Mouse (Mus musculus) hindbrain, embryonic 10.5 days (tissue): ENCODE measurements around the gene St7. TPM values are rescaled to one million over a fixed set of nuclear protein-coding genes. Genes with fewer than 3 reads are reported as not detected.
A peak's percentile ranks its signal among the peaks of the same experiment; 100 is the strongest.

Experiments used
- DNase-seq: peaks from one replicate; pipeline ENCODE4 v3.0.0-alpha.2; 2017; ENCODE audit warnings: low spot score
- H3K27ac ChIP-seq: fragments of 300-500 bp; sonication (generic); 2 replicates; pipeline ENCODE4 v1.5.1; 2016; ENCODE audit warnings: mild to moderate bottlenecking, moderate library complexity
- H3K27me3 ChIP-seq: fragments of 300-500 bp; sonication (generic); 2 replicates; pipeline ENCODE4 v1.6.1; 2016; ENCODE audit warnings: mild to moderate bottlenecking; ENCODE audit not compliant: poor library complexity, insufficient read depth, severe bottlenecking
- H3K36me3 ChIP-seq: fragments of 300-500 bp; sonication (generic); 2 replicates; pipeline ENCODE4 v1.6.1; 2016; ENCODE audit warnings: mild to moderate bottlenecking, moderate library complexity
- H3K4me1 ChIP-seq: fragments of 300-500 bp; sonication (generic); replicated peaks from 2 replicates; pipeline ENCODE4 v1.6.1; 2016; ENCODE audit warnings: mild to moderate bottlenecking
- H3K4me3 ChIP-seq: fragments of 300-500 bp; sonication (generic); 2 replicates; pipeline ENCODE4 v1.5.1; 2016; ENCODE audit warnings: mild to moderate bottlenecking, moderate library complexity
- H3K9me3 ChIP-seq: fragments of 300-500 bp; sonication (generic); 2 replicates; pipeline ENCODE4 v1.6.1; 2016; ENCODE audit warnings: mild to moderate bottlenecking, moderate library complexity
- WGBS: fragments of 180-500 bp; shearing (Covaris S2); methylation state at CpG from one replicate; pipeline ENCODE4 v1.1.7; 2016; 5-methylcytosine and 5-hydroxymethylcytosine counted together
- polyA plus RNA-seq: library from polyadenylated mRNA; unstranded; fragments of >200 nt; fragmentation: Nextera tagmentation; extraction: Ambion mirVana; gene quantifications from 2 replicates; pipeline ENCODE4 v1.2.1, GENCODE M21; 2016

The St7 gene
- polyA plus RNA-seq, 1 experiment from 2014 or later: 34.8 TPM

DNA sequence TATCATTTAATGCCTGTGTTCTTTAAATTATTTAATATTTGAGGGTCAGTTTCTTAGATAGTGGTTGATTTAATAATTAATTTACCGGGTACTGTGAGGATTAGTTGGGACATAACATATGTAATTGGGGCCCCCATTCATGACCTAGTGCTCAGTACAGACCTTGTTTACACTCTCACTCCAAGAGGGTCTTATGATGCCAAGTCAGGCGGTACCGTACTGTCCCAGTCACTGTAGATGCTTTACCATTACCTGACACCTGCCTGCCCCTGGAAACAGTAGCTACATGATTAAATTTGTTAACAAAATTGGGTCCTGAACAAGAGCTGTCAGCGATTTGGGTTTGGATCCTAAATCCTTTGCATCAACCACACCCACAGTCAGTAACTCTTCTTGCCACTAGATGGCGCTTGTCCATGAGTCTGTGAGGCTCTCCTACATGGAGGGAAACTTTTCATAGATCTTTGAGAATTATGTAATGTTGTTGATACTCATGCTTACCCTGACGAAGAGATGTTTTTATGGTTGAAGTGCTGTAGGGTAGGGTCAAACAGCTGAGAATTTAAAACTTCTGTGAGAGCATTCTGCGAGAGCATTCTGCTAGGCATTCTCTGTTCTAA, 33.2 kb downstream of the St7 start:
- no peak overlapping the region for H3K4me3 ChIP-seq
- H3K4me1 ChIP-seq: no peaks in the 10 kb centered on the region; the same call in 1 of the 2 replicates
- peak; percentile 38 for DNase-seq
- H3K9me3 ChIP-seq: no peaks in the 10 kb centered on the region
- 45% methylated on average over 7 of the region's 7 CpGs for WGBS
- H3K27me3 ChIP-seq: no peaks in the 10 kb centered on the region
- H3K36me3 ChIP-seq: no peaks in the 10 kb centered on the region
- no peak overlapping the region for H3K27ac ChIP-seq

- DNase-seq: no peak
- no peak overlapping the region for H3K4me3 ChIP-seq
- no peaks in the 10 kb centered on the region for H3K9me3 ChIP-seq
- WGBS: 92% methylated on average over 3 of the region's 3 CpGs
- no peaks in the 10 kb centered on the region for H3K27me3 ChIP-seq
- H3K27ac ChIP-seq: no peak overlapping the region
- H3K36me3 ChIP-seq: no peaks in the 10 kb centered on the region
- no peaks in the 10 kb centered on the region for H3K4me1 ChIP-seq
Measured at GRCm38 (mm10) chr6:17727241-17727640, 34.5 kb downstream of the St7 start.

DNA sequence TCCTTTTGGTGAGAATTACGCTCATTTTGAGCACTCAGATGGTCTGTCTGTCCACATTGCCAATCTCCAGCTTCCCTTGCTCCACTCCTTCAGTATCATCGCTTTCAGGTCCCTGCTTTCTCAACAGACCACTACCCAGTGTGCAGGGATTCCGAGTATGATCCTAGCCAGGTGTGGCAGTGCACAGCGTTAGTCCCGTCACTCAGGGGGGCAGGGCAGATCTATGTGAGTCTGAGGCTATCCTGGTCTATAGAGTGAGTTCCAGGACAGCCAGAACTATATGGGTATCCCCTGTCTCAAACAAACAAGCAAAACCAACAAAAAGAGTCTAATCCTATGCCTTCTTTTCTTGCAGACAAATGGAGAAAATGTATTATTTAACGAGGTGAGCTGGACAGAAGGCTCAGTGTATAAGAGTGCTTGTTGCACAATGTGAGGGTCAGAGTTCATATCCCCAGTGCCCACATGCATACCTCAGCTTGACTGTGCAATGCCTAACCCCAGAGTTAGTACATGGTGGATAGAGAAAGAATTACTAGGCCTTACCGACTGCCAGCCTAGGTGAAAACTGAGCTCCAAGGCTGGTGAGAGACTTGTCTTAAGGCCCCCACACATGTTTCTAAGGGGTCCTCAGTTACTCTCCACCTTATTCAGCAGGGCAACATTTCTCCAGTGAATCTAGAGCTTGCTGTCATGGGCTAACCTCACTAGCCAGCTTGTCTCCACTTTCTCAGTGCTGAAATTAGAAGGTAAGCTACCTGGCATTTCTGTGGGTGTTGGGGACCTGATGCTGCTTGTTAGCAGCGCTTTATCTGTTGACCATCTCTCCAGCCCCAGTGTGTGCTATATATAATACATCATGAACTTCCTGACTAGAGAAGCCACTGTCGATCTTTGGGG, 35.4 kb downstream of the St7 start:
- no peak for DNase-seq
- Histone ChIP-seq H3K27ac (no peak overlapping the region), H3K9me3 (no peaks in the 10 kb centered on the region), H3K4me3 (no peak overlapping the region), H3K4me1 (no peaks in the 10 kb centered on the region), H3K36me3 (no peaks in the 10 kb centered on the region), H3K27me3 (no peaks in the 10 kb centered on the region)
- WGBS: 82% methylated on average over 9 of the region's 9 CpGs

DNA sequence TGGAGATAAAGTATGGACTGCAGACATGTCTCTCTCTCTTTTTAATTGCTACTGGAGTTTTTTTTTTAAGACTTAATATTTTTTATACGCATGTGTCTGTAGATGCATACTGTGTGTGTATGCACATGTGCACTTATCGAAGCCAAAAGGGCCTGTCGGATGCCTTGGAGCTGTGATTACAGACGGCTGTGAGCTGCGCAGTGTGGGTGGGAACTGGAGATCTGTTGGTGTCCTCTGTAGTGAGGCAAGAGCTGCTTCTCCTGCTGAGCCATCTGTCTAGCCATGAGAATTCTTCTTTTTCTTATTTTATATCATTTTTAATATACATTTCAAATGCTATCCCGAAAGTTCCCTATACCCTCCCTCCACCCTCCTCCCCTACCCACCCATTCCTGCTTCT, 37.4 kb downstream of the St7 start:
- no peaks in the 10 kb centered on the region for H3K27me3 ChIP-seq

DNA sequence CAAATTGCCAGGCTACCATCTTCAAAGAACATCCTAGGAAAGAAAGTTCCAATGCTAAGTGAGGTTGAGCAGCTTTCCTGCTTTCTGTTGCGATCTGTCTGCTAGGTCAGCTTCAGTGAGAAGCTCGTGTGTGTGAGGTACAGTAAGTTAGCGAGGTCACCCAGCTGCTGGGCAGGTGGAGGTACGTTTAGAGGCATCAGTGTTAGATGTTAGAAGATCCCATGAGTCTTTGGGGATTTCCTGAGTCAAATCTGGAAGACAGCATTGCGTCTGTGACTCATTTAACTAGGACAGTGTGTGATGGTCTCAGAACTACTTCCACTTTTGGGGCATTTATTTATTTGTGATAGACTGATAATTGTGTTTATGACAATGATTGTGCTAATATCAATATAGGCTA, 39.0 kb downstream of the St7 start:
- no peaks in the 10 kb centered on the region for H3K27me3 ChIP-seq
- no peaks in the 10 kb centered on the region for H3K9me3 ChIP-seq
- no peak overlapping the region for H3K27ac ChIP-seq
- H3K4me3 ChIP-seq: no peak overlapping the region
- WGBS: 79% methylated on average over 5 of the region's 5 CpGs
- no peaks in the 10 kb centered on the region for H3K4me1 ChIP-seq
- H3K36me3 ChIP-seq: no peaks in the 10 kb centered on the region
- DNase-seq: no peak

More for the DNA sequence above, 37.4 kb downstream of the St7 start:
- WGBS: 91% methylated on average over 6 of the region's 6 CpGs
- Histone ChIP-seq H3K4me1 (no peaks in the 10 kb centered on the region), H3K27ac (no peak overlapping the region), H3K4me3 (no peak overlapping the region), H3K36me3 (no peaks in the 10 kb centered on the region), H3K9me3 (no peaks in the 10 kb centered on the region)
- no peak for DNase-seq

GRCm38 (mm10) chr6:17733951-17734411, 41.2 kb downstream of the St7 start:
- no peak for DNase-seq
- Histone ChIP-seq H3K9me3 (no peaks in the 10 kb centered on the region), H3K27ac (no peak overlapping the region), H3K27me3 (no peaks in the 10 kb centered on the region), H3K4me3 (no peak overlapping the region), H3K4me1 (no peaks in the 10 kb centered on the region), H3K36me3 (no peaks in the 10 kb centered on the region)
- 88% methylated on average over 8 of the region's 8 CpGs for WGBS

DNA sequence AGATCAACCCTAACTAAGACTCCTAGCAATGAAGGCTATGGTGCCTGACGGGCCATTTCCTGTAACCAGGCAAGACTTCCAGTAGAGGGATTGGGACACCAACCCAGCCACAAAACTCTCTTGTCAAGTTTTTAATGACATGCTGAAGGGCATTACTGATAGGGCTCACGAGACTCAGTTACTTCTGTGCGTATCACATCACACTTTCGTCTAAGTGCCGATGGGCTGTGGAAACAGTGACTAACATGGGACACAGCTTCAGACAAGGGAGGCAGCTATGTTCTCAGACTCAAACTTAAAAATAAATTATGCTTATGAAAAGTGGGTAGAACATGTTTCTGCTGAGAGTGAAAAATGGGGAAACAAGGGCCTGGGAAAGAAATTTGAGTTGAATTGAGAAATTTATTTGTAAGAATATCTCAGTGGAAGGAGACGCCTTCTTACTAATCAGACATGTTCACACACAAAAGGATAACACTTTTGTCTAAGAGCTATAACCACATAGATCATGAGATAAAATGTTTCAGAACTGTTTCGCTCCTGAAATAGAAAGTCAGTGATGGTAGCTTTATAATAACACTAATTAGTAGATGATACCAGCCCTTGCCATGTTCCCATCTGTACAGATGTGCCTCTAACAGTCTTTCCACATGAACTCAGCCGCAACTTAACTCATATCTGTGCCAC, 44.7 kb downstream of the St7 start:
- H3K9me3 ChIP-seq: no peaks in the 10 kb centered on the region
- no peak overlapping the region for H3K4me3 ChIP-seq
- DNase-seq: no peak
- H3K27me3 ChIP-seq: no peaks in the 10 kb centered on the region
- H3K27ac ChIP-seq: no peak overlapping the region
- H3K36me3 ChIP-seq: no peaks in the 10 kb centered on the region
- WGBS: 95% methylated on average over 8 of the region's 8 CpGs
- no peaks in the 10 kb centered on the region for H3K4me1 ChIP-seq

DNA sequence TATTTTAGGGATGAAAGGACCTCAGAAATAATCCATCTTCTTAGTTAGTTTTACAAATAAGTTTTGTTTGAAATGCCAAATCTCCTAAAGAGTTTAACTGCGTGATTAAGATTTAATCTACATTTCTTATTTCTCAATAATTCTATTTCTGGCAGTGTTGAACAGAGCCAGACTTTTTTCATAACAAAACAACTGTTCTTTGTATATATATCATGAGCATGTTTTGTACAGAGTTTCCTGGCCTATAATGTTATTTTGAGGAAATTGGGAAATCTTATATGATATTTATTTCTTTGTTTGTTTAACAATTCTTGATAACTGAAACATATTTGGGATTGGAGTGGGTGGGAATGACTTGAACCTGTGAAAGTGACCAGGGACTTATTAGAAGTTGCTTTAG, 47.4 kb downstream of the St7 start:
- no peak overlapping the region for H3K27ac ChIP-seq
- H3K4me1 ChIP-seq: no peaks in the 10 kb centered on the region
- H3K9me3 ChIP-seq: no peaks in the 10 kb centered on the region
- H3K36me3 ChIP-seq: no peaks in the 10 kb centered on the region
- DNase-seq: no peak
- H3K4me3 ChIP-seq: no peak overlapping the region
- 96% methylated on average over 1 of the region's 1 CpGs for WGBS
- no peaks in the 10 kb centered on the region for H3K27me3 ChIP-seq

- Histone ChIP-seq H3K4me1 (no peaks in the 10 kb centered on the region), H3K9me3 (no peaks in the 10 kb centered on the region), H3K27me3 (no peaks in the 10 kb centered on the region), H3K4me3 (no peak overlapping the region), H3K27ac (no peak overlapping the region), H3K36me3 (no peaks in the 10 kb centered on the region)
- 91% methylated on average over 6 of the region's 6 CpGs for WGBS
- no peak for DNase-seq
Measured at GRCm38 (mm10) chr6:17741639-17742038, 48.9 kb downstream of the St7 start.

GRCm38 (mm10) chr6:17742209-17742608, 49.5 kb downstream of the St7 start:
- Histone ChIP-seq H3K27me3 (no peaks in the 10 kb centered on the region), H3K27ac (no peak overlapping the region), H3K36me3 (no peaks in the 10 kb centered on the region), H3K4me3 (no peak overlapping the region), H3K9me3 (no peaks in the 10 kb centered on the region), H3K4me1 (no peaks in the 10 kb centered on the region)
- DNase-seq: no peak
- WGBS: 94% methylated on average over 4 of the region's 4 CpGs

GRCm38 (mm10) chr6:17743325-17743724, 50.6 kb downstream of the St7 start:
- DNase-seq: no peak

GRCm38 (mm10) chr6:17747724-17748123, 55.0 kb downstream of the St7 start:
- Histone ChIP-seq H3K27ac (no peak overlapping the region), H3K36me3 (no peaks in the 10 kb centered on the region), H3K4me1 (peaks cover 30% of the 10 kb centered on the region), H3K4me3 (no peak overlapping the region), H3K27me3 (no peaks in the 10 kb centered on the region), H3K9me3 (no peaks in the 10 kb centered on the region)
- WGBS: 93% methylated on average over 13 of the region's 13 CpGs
- no peak for DNase-seq

More at GRCm38 (mm10) chr6:17743325-17743724, 50.6 kb downstream of the St7 start:
- WGBS: 88% methylated on average over 4 of the region's 4 CpGs
- H3K27me3 ChIP-seq: no peaks in the 10 kb centered on the region
- H3K27ac ChIP-seq: no peak overlapping the region
- no peak overlapping the region for H3K4me3 ChIP-seq
- no peaks in the 10 kb centered on the region for H3K36me3 ChIP-seq
- peaks cover under 1% of the 10 kb centered on the region; the same call in 1 of the 2 replicates for H3K4me1 ChIP-seq
- no peaks in the 10 kb centered on the region for H3K9me3 ChIP-seq
